Mouse (Mus musculus): ENCODE data around the gene Pou5f1. TPM values are rescaled to one million over a fixed set of nuclear protein-coding genes. Genes with fewer than 3 reads are reported as not detected.

Pou5f1 gene
- total RNA-seq, 2 experiments from 2014 or later: 0.25 TPM; not detected in 1

DNA sequence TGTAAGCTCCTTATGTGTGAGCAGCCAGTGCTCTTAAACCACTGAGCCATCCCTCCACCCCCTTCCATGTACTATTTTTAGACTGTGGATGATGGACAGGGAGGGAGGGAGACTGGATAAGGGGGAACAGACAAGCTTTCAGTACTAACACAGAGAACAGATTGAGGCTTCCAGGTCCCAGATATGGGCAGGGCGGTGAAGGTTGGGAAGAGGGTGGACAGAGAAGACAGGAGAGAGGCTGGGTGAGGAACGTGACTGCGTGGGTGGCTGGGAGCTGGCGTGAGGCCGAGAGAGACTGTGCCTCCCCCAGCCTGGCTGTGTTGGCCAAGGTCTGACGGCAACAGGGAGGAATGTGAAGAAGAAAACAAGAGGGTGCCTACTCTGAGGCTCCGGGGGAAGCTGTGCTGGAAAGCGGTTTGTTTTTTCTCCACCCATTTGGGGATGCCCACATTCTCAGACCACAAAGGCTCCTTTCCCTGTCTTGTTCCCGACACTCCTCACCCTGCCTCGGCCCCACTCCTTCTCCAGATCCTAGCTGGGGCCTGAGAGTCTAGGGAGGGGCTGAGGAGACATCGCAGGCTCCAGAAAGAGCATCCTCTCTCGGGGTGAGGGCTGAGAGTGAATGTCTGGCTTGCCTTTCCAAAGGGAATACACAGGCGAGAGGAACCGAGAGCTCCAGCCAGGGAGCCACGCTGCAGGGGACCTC, 43.8 kb downstream of the Pou5f1 start:
- DNase-seq (ENCODE audit: low spot score in 2 of 2): peak; percentile 73 to 76

DNA sequence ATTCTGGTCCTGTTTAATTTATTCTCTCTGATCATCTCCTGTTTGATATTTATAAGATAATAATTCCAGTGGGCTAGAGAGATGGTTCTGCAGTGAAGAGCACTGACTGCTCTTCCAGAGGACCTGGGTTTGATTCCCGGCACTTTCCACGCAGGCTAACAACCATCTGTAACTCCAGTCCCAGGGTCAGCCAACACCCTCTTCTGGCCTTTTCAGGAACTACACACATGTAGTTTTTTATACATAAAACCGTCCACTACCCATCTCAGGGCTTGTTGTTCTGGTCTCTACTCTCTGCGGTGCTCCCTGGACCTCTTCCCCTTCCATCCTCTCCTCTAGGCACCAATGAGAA, 44.3 kb downstream of the Pou5f1 start:
- DNase-seq (ENCODE audit: low spot score in 2 of 2): no peak

DNA sequence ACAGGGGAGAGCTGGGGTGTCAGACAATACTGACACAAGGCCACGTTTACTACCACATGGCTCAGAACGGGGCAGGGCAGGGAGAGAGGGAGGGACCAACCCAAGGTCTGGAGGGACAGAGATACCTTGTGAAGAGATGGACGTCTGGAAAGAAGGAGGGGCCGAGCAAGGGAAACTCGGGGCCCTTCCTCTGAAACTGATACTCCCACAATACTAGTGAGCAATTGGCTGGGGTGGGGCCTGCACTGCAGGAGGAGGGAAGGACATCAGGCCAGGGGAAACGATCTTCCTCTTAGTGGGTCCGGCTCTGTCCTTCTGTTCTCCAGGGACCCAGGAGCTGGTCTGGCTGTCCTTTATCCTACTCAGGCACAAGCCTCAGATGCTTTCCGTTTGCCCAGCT, 45.1 kb downstream of the Pou5f1 start:
- no peak for DNase-seq (ENCODE audit: low spot score in 2 of 2)

DNA sequence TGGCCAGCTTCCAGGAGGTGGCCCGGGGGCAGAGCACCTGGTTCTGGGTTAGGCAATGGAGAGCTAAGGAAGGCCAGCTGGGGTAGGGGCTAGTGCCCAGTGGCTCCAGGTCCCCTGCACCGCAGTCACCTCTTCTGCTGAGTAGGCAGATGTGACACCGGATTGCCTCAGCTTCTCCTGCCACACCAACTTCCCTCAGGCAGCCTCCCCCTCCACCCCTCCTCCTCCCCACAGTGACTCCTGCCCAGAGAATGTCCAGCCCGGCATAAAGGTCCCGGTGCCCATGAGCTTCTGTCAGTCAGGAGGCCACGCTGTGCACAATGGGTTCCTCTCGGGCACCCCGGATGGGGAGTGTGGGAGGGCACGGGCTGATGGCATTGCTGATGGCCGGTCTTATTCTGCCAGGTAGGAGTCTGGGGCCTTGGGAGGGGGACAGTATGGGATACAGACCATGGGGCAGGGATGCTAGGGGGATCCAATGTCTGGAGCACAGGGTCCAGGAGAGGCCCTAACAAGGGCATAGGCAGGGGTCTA, 46.1 kb downstream of the Pou5f1 start, which contains the start of gene Cdsn:
Gene Cdsn (plus strand): TSS at position 248 of the 534 bp plus-strand sequence.
- DNase-seq (ENCODE audit: low spot score in 2 of 2): no peak

DNA sequence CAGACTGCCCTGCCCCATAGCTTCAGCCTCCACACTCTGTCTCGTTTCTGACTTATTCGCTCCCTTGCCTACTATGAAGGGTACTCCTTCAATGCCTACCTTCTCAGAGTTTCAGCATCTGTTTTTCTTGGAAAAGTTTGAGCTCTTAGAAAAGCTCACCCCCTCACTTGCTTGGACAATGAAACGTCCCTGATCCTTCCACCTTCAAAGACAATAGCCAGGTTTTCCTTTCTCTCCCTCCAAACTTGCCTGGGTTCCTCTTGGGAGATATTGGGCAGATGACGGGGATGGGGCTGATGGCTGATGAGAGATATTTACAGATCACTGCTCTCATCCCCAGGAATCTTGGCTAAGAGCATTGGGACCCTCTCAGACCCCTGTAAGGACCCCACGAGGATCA, 48.5 kb downstream of the Pou5f1 start:
- DNase-seq (ENCODE audit: low spot score in 2 of 2): no peak

DNA sequence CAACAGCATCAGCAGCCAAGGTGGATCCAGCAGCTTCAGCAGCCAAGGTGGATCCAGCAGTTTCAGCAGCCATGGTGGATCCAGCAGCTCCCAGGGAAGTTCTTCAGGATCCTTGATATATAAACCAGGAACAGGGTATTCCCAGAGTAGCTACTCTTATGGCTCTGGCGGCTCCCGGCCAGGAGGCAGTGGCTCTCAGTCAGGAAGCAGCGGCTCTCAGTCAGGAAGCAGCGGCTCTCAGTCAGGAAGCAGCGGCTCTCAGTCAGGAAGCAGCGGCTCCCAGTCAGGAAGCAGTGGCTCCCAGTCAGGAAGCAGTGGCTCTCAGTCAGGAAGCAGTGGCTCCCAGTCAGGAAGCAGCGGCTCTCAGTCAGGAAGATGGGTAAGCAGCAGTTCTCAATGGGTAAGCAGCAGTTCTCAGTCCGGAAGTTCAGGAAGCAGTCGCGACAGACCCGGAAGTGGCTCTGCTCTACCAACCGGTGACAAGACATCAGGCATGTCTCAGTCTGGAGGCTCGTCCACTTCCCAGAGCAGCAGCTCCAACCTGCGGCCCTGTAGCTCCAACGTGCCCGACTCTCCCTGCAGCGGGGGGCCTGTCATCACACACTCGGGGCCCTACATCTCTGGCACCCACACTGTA, 49.1 kb downstream of the Pou5f1 start:
- no peak for DNase-seq (ENCODE audit: low spot score in 2 of 2)

DNA sequence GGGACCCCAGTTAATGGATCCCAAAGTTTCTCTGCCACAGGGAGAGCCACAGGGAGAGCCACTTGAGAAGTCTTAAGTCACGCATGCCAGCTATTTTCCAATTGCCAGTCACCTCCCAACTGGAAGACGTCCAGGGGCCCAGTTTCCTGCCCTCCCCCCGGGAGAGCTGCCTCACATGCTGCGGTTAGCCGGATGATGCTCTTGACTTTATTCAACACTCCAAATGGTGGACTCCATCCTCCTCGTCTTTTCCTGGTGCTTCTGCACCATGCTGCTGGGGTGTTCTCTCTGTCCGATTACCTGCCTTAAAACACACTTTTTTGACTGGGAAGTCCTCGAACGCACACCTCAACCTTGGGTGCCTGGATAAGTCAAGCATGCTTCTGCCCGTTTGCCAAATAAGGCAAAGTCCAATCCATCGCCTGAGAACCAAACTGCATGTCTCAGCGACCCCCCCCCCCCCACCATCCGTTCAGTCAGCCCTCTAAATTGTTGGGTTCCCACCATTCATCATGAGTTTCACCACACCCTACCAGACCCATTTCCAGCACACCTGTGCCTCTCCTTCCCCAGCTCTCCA, 50.5 kb downstream of the Pou5f1 start:
- DNase-seq (ENCODE audit: low spot score in 2 of 2): no peak

DNA sequence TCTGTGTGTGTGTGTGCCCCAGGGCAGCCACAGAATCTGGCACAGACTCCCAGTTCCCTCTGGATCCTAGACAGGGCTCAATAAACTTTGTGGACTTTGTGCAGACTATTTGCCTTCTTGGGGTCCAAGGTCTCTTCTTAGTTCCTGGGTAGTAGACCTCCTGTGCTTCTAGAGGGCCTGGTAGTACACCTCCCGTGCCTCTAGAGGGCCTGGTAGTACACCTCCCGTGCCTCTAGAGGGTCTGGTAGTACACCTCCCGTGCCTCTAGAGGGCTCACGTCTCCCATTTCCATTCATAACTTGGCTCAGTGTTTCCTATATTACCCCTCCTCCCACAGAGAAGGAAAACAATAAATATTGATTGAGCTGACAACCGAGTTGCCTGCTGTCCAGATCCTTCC, 51.0 kb downstream of the Pou5f1 start:
- DNase-seq (ENCODE audit: low spot score in 2 of 2): peak; percentile 63 to 69

DNA sequence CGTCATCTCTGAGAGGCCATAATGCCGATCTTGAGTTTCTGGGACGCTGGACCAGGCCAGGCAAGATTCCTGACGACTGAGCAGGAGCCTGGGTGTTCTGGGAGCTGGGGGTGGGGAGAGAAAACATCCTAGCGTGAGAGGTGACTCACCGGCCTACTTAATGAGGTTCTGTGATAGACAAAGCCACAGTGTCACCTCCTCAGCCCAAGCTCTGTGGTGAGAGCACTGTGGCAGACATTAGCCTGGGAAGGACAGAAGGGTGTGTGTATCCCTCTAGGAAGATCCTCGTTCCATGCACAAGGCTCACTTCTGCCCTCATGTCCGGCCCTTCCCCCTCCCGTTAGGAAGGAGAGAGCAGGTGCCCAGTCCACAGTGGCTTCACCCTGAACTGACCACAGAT, 51.5 kb downstream of the Pou5f1 start:
- no peak for DNase-seq (ENCODE audit: low spot score in 2 of 2)

DNA sequence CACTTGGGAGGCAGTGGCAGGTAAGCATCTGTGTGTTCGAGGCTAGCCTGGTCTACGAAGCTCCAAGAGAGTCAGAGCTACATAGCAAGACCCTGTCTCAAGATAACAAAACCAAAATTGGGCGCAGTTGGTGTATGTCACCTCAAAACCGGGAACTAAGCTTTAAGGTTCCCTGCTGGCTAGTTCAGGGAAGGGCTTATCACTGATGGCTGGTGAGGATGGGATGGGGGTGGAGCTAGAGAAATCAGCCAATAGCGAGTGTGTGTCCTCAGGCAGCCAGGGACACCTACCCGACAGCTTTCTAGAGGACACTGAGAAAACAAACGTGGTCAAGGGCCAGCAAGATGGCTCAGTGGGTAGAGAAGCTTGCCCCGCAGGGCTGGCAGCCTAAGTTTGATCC, 52.4 kb downstream of the Pou5f1 start:
- no peak for DNase-seq (ENCODE audit: low spot score in 2 of 2)

Other genes with a start within 250 kb of the Pou5f1 start
- gene H2-D1, start 243.3 kb upstream of the Pou5f1 start, total RNA-seq (2021): 10 to 100 TPM; 15.2 to 17.5 TPM
- gene H2-Q1, start 185.6 kb upstream of the Pou5f1 start, total RNA-seq (2021): under 1 TPM in 1 of 2 experiments, not detected in 1; 0.74 TPM
- 1 to 10 TPM; 2.0 to 2.1 TPM for gene H2-Q2, start 163.8 kb upstream of the Pou5f1 start, total RNA-seq (2021)
- gene H2-Q4, start 126.4 kb upstream of the Pou5f1 start, total RNA-seq (2021): 1 to 10 TPM; 1.2 to 1.8 TPM
- gene H2-Q6, start 81.2 kb upstream of the Pou5f1 start, total RNA-seq (2021): not detected
- gene H2-Q7, start 66.9 kb upstream of the Pou5f1 start, total RNA-seq (2021): under 1 TPM; 0.31 to 0.39 TPM
- gene H2-Q10, start 35.9 kb upstream of the Pou5f1 start, total RNA-seq (2021): under 1 TPM in 1 of 2 experiments, not detected in 1; 0.07 TPM
- 1 to 10 TPM; 7.5 to 8.0 TPM for gene Tcf19, start 10.8 kb downstream of the Pou5f1 start, total RNA-seq (2021)
- gene Cchcr1, start 11.1 kb downstream of the Pou5f1 start, total RNA-seq (2021): 1 to 10 TPM; 7.7 to 9.7 TPM
- gene Psors1c2, start 27.2 kb downstream of the Pou5f1 start, total RNA-seq (2021): not detected
- under 1 TPM; 0.51 to 0.78 TPM for gene Cdsn, start 46.1 kb downstream of the Pou5f1 start, total RNA-seq (2021)
- gene 2300002M23Rik, start 61.4 kb downstream of the Pou5f1 start, total RNA-seq (2021): not detected
- gene Sfta2, start 95.5 kb downstream of the Pou5f1 start, total RNA-seq (2021): not detected
- gene Gm9573, start 120.6 kb downstream of the Pou5f1 start, total RNA-seq (2021): not detected
- gene Mucl3, start 137.7 kb downstream of the Pou5f1 start, total RNA-seq (2021): not detected
- gene Vars2, start 161.6 kb downstream of the Pou5f1 start, total RNA-seq (2021): 10 to 100 TPM; 42.6 to 44.1 TPM
- gene Gtf2h4, start 167.7 kb downstream of the Pou5f1 start, total RNA-seq (2021): 10 to 100 TPM; 23.3 to 24.4 TPM
- gene Ddr1, start 198.6 kb downstream of the Pou5f1 start, total RNA-seq (2021): 10 to 100 TPM; 49.8 to 50.5 TPM

Data from layer of hippocampus, postnatal 10 days (tissue).